Mouse (Mus musculus) mesoderm, embryonic 11.5 days (tissue): Measurements from ENCODE around the gene Tmem167.

ENCODE experiments used
- DNase-seq: peaks from one replicate; pipeline ENCODE4 v3.0.0-alpha.2; 2012; ENCODE audit warnings: low read depth, low spot score

Tmem167 gene

DNA sequence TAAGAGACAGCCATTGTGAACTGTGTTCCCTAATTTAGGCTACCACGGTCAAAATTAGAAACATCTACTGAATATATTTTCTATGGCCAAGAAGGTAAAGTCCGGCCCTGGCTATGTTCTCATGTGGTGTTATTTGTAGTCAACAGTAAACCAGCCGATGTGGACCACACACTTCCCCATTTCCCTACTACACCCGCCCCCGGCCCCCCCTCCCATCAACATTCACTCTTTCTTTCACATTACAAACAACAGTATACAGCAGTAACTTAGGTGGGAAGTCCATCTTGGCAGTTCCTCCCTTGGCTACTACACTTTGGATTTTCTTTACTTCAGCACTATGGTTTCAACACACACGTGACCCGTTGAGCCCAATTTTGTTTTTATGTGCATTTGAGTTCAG lies 94.6 kb downstream of the Tmem167 start:
- DNase-seq, result no peak

DNA sequence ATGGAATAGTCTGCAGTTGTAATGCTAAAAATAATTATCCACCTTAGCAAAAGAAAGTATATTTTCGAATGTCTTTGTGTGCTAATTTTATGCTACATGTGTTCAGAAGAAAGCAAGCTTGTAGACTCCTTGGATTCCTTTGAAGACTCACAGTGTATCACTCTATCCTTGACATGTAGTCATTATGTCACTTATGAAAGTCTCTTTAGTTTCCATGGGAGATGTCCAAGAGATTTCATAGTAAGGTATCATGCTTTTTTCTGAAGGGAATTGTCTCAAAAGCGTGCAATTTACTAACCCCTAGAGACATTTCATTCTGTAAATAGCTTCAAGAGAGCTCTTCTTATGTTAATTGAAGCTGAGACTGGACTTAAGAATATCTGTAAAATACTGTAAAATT lies 97.8 kb downstream of the Tmem167 start:
- no peak for DNase-seq

DNA sequence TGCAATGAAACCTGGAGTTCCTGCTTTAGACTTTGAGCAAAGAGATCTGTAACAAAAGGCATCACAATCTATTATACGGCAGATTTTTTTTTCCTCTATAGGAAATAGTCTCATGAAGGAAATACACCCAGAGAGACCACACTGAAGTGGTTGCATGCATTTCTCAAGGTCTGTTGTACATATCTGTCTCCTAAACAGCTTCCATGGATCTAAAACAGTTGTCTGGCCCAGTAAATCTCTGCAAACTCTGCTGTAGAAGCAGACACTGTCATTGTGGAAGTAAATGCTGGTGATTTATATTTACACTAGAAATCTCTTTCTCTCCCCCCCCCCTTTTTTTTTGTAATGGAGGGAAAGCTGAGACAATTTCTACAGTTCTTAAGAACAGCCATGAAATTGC lies 99.1 kb downstream of the Tmem167 start:
- DNase-seq, result peak; percentile 35

DNA sequence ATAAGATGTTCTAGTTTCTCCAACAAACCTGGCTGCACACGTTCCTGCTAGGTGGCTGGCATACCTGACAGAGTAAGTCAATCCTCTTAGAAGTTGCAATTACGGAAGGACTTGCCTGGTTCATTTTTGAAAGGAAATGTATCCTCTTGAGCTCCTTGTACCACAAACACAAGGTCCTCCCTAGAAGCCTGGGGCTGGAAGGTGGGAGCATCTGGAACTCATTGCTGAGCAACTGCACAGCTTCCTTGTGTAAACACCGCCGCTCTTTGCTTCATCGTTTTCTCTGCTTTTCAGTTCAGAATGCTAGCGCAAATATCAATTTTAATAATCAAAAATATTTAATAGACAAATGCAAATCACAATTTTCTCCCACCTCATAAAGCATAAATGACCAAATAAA lies 102.9 kb downstream of the Tmem167 start:
- peak; percentile 65 for DNase-seq
